In genomic region chr11:86503121-86503520, GRCm38 (mm10) we compare ENCODE assay signal across 15 mouse cellular contexts. TPM values are rescaled to one million over a fixed set of nuclear protein-coding genes. Genes with fewer than 3 reads are reported as not detected.
DNase-seq lines count a peak whose midpoint lies in the region.
"Had no signal": no experiment of that assay in that cellular context is flagged by ENCODE, and none has a peak within 500 bp of the region (broad histone marks: within the 10 kb centered on the region; RNA-seq: fewer than 3 reads in every experiment).

No protein-coding gene starts in this region.

- H3K4me3 ChIP-seq in brown adipose tissue, adult 24 weeks (ENCODE audit: insufficient read depth, low read depth, low read length), result no peak overlapping the region
- H3K4me3 ChIP-seq: embryonic facial prominence, embryonic 10.5 days; embryonic facial prominence, embryonic 12.5 days; erythroblast, embryonic 14.5 days; forebrain, embryonic 10.5 days; forebrain, embryonic 12.5 days had no signal

- no peaks in the 10 kb centered on the region for H3K4me1 ChIP-seq in brown adipose tissue, adult 24 weeks (ENCODE audit: control insufficient read depth, insufficient read depth, insufficient read length, low read length)
- H3K4me1 ChIP-seq: embryonic facial prominence, embryonic 10.5 days; embryonic facial prominence, embryonic 12.5 days; forebrain, embryonic 10.5 days; forebrain, embryonic 12.5 days had no signal

- 0 out of 2 replicates have a peak overlapping the region, but pooled peaks have one; percentile 9 for H3K27ac ChIP-seq in brown adipose tissue, adult 24 weeks (replicated peaks; ENCODE audit: low read depth, low read length)
- H3K27ac ChIP-seq: embryonic facial prominence, embryonic 10.5 days; embryonic facial prominence, embryonic 12.5 days; forebrain, embryonic 10.5 days; forebrain, embryonic 12.5 days had no signal

- peak; percentile 36 for DNase-seq in adrenal gland, postnatal 14 days
- DNase-seq in adrenal gland, adult 8-10 months, result no peak
- DNase-seq in adipocyte (ENCODE audit: low spot score), result peak; percentile 61
- no peak for DNase-seq in cerebellum, adult 18-20 months
- DNase-seq: cerebellum, adult 11 months; cerebellum, adult 2 months; cerebellum, adult 9-10 months; cerebellum, postnatal 10 days; cerebellum, postnatal 25 days had no signal

RNA-seq across cellular contexts. Expression of gene Rnft1, which starts 18.7 kb away (rescaled TPM):
- total RNA-seq in adrenal gland, postnatal 14 days (2021), result 32.6 and 38.1 TPM in 2 replicates
- 10 to 100 TPM; 31.1 to 40.7 (median 35.9) TPM for total RNA-seq in adrenal gland, adult 8-10 months (2022)
- 29.9 and 34.6 TPM in 2 replicates for polyA plus RNA-seq in brown adipose tissue, adult 24 weeks (2012; ENCODE audit: insufficient read depth, insufficient read length, missing spikeins)

RNA-seq across cellular contexts. Expression of gene Rps6kb1, which starts 41.5 kb away (rescaled TPM):
- total RNA-seq in adrenal gland, postnatal 14 days (2021), result 39.4 and 45.2 TPM in 2 replicates
- total RNA-seq in adrenal gland, adult 8-10 months (2022), result 10 to 100 TPM; 37.4 to 52.1 (median 46.9) TPM
- 42.7 and 44.0 TPM in 2 replicates for polyA plus RNA-seq in brown adipose tissue, adult 24 weeks (2012; ENCODE audit: insufficient read depth, insufficient read length, missing spikeins)

RNA-seq across cellular contexts. Expression of gene Tubd1, which starts 41.7 kb away (rescaled TPM):
- 9.1 and 9.8 TPM in 2 replicates for total RNA-seq in adrenal gland, postnatal 14 days (2021)
- total RNA-seq in adrenal gland, adult 8-10 months (2022), result 10 to 100 TPM; 10.5 to 11.5 (median 11.4) TPM
- 7.5 and 9.3 TPM in 2 replicates for polyA plus RNA-seq in brown adipose tissue, adult 24 weeks (2012; ENCODE audit: insufficient read depth, insufficient read length, missing spikeins)

Comparison
In these comparisons a context has a peak if more than half of its experiments do, and no peak if none do; other contexts are left out.
1. DNase-seq: peak in adrenal gland, postnatal 14 days (single experiment) and adipocyte (single experiment); none in adrenal gland, adult 8-10 months (single experiment) and cerebellum, adult 18-20 months (0 of 2).